Mouse (Mus musculus): ENCODE results near the gene Zhx3. TPM values are rescaled to one million over a fixed set of nuclear protein-coding genes. Genes with fewer than 3 reads are reported as not detected.
A peak's percentile ranks its signal among the peaks of the same experiment; 100 is the strongest.

Gene Zhx3
- polyA plus RNA-seq, 1 experiment, result 19.8 TPM

GRCm38 (mm10) chr2:160871310-160871709, 1.5 kb downstream of the Zhx3 start:
- peak overlapping the region; percentile 59; the same call in 1 of the 2 replicates for H3K4me3 ChIP-seq (ENCODE audit: insufficient read depth, low read length)
- 0 out of 2 replicates have a peak overlapping the region, but pooled peaks have one; percentile 59 for H3K27ac ChIP-seq (ENCODE audit: insufficient read depth, low read length)
- H3K4me1 ChIP-seq (ENCODE audit: control insufficient read depth, insufficient read depth, low read length), result no peaks in the 10 kb centered on the region; the same call in 1 of the 2 replicates
- TF ChIP-seq POLR2A (IDR thresholded peaks at IDR 0.05; ENCODE audit: extremely low read depth, insufficient read depth, low read length) (no peak), CTCF (IDR thresholded peaks at IDR 0.05; ENCODE audit: extremely low read depth, insufficient read depth, low read length) (no peak)

GRCm38 (mm10) chr2:160869446-160869845, 3.4 kb downstream of the Zhx3 start:
- no peak for TF ChIP-seq CTCF (IDR thresholded peaks at IDR 0.05; ENCODE audit: extremely low read depth, insufficient read depth, low read length)
- no peak for TF ChIP-seq POLR2A (IDR thresholded peaks at IDR 0.05; ENCODE audit: extremely low read depth, insufficient read depth, low read length)
- Histone ChIP-seq H3K4me1 (ENCODE audit: control insufficient read depth, insufficient read depth, low read length) (no peaks in the 10 kb centered on the region; the same call in 1 of the 2 replicates), H3K27ac (ENCODE audit: insufficient read depth, low read length) (no peak overlapping the region), H3K4me3 (ENCODE audit: insufficient read depth, low read length) (no peak overlapping the region)

- TF ChIP-seq CTCF (IDR thresholded peaks at IDR 0.05; ENCODE audit: extremely low read depth, insufficient read depth, low read length) (no peak), POLR2A (IDR thresholded peaks at IDR 0.05; ENCODE audit: extremely low read depth, insufficient read depth, low read length) (no peak)
- H3K27ac ChIP-seq (ENCODE audit: insufficient read depth, low read length), result no peak overlapping the region
These were observed 7.5 kb downstream of the Zhx3 start for GRCm38 (mm10) chr2:160865266-160865665.

GRCm38 (mm10) chr2:160864112-160864511, 8.7 kb downstream of the Zhx3 start:
- TF ChIP-seq POLR2A (IDR thresholded peaks at IDR 0.05; ENCODE audit: extremely low read depth, insufficient read depth, low read length), result no peak
- no peak for TF ChIP-seq CTCF (IDR thresholded peaks at IDR 0.05; ENCODE audit: extremely low read depth, insufficient read depth, low read length)
- no peaks in the 10 kb centered on the region; the same call in 1 of the 2 replicates for H3K4me1 ChIP-seq (ENCODE audit: control insufficient read depth, insufficient read depth, low read length)
- no peak overlapping the region for H3K4me3 ChIP-seq (ENCODE audit: insufficient read depth, low read length)
- H3K27ac ChIP-seq (ENCODE audit: insufficient read depth, low read length), result no peak overlapping the region

More at GRCm38 (mm10) chr2:160865266-160865665, 7.5 kb downstream of the Zhx3 start:
- Histone ChIP-seq H3K4me3 (ENCODE audit: insufficient read depth, low read length) (no peak overlapping the region), H3K4me1 (ENCODE audit: control insufficient read depth, insufficient read depth, low read length) (no peaks in the 10 kb centered on the region)

DNA sequence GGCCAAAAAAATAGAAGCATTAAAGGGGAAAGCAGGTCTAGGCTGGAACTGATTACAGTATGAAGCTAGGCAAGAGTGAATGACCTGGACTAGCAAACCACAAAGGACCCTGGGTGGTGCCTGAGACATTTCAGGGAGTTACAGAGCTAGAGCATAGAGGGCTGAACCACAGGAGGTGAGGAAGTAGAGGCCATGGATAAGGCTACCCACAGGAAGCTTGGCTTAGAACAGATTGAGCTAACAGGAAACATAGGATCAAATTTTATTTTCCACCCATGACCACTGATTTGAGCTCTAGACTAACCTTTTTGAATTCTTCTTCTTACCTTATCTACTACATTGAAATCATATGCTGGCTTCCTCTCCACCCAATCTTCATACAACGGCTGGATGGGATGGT, 12.4 kb downstream of the Zhx3 start:
- Histone ChIP-seq H3K27ac (ENCODE audit: insufficient read depth, low read length) (peak overlapping the region; percentile 31; the same call in 1 of the 2 replicates), H3K4me1 (ENCODE audit: control insufficient read depth, insufficient read depth, low read length) (no peaks in the 10 kb centered on the region; the same call in 1 of the 2 replicates), H3K4me3 (ENCODE audit: insufficient read depth, low read length) (no peak overlapping the region)
- TF ChIP-seq POLR2A (IDR thresholded peaks at IDR 0.05; ENCODE audit: extremely low read depth, insufficient read depth, low read length), result no peak
- TF ChIP-seq CTCF (IDR thresholded peaks at IDR 0.05; ENCODE audit: extremely low read depth, insufficient read depth, low read length), result no peak

DNA sequence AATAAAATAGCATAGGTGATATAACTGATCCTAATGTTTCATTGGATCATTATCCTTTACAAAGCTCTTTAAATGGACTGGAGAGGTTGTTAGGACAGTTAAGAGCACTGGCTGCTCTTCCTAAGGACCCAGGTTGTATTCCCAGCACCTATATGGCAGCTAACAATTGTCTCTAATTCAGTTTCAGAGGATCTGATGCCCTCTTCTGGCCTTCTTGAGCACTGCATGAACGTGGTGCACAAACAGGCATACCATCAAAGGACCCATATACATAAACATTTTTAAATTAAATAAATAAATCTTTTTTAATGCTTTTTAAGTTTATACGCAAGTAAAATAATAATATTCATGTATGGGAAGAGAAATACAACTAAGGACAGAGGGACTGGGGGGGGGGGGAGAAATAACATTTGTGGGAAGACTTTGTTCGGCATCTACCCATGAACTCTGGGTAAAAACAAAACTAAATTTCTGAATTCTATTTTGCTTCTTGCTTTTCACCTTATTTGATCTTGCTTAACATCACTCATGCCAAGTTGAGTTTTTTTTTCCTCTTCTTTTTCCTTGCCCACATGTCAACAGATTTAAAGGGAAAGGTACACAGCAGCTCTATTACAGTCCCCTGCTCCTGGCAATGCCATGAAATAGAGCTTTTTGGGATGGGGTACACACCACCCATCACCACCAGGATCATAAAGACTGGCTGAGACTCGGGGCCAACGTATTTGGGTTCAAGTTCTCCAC, 16.3 kb downstream of the Zhx3 start:
- H3K4me1 ChIP-seq (ENCODE audit: control insufficient read depth, insufficient read depth, low read length), result peaks cover 1% of the 10 kb centered on the region; the same call in 1 of the 2 replicates
- TF ChIP-seq POLR2A (IDR thresholded peaks at IDR 0.05; ENCODE audit: extremely low read depth, insufficient read depth, low read length), result no peak
- no peak overlapping the region for H3K4me3 ChIP-seq (ENCODE audit: insufficient read depth, low read length)
- H3K27ac ChIP-seq (ENCODE audit: insufficient read depth, low read length), result no peak overlapping the region

DNA sequence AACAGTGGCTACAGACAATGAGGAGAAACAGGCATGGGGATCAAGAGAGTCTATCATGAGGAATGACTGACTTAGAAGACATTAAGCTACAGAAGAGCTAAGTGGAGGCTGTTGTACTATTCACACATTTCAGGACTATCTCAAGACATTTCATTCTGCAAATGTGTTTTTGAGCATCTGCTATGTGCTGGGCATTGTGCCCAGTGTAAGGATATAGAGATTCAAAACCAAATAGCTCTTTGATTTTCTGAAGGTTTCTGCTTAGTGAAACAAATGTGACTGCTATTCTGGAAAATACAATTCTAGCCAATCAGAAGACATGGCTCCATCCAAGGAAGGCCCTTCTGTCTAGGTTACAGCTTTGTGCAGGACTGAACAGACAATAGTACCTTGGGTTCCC, 18.1 kb downstream of the Zhx3 start:
- Histone ChIP-seq H3K4me3 (ENCODE audit: insufficient read depth, low read length) (no peak overlapping the region), H3K27ac (ENCODE audit: insufficient read depth, low read length) (no peak overlapping the region), H3K4me1 (ENCODE audit: control insufficient read depth, insufficient read depth, low read length) (peaks cover 1% of the 10 kb centered on the region; the same call in 1 of the 2 replicates)
- TF ChIP-seq CTCF (IDR thresholded peaks at IDR 0.05; ENCODE audit: extremely low read depth, insufficient read depth, low read length) (no peak), POLR2A (IDR thresholded peaks at IDR 0.05; ENCODE audit: extremely low read depth, insufficient read depth, low read length) (no peak)

DNA sequence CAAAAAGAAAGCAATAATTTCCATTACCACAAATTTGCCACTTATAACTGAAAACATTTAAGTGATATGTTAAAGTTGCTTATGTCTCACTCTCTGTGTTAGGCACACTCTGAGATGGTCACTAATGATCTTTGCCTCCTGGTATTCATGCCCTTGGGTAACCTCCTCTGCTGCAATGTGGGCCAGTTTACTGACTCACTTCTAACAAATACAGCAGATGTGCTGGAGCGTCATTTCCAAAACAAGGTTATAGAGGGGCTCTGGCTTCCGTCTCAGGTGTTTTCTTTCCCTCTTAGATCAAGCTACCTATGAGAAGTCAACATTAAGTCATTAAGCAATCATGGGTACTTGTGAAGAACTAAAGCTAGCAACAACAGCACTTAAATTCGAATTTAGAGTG, 22.4 kb downstream of the Zhx3 start:
- TF ChIP-seq CTCF (IDR thresholded peaks at IDR 0.05; ENCODE audit: extremely low read depth, insufficient read depth, low read length) (no peak), POLR2A (IDR thresholded peaks at IDR 0.05; ENCODE audit: extremely low read depth, insufficient read depth, low read length) (no peak)
- Histone ChIP-seq H3K4me3 (ENCODE audit: insufficient read depth, low read length) (no peak overlapping the region), H3K4me1 (ENCODE audit: control insufficient read depth, insufficient read depth, low read length) (peaks cover 3% of the 10 kb centered on the region; the same call in 1 of the 2 replicates), H3K27ac (ENCODE audit: insufficient read depth, low read length) (no peak overlapping the region)

DNA sequence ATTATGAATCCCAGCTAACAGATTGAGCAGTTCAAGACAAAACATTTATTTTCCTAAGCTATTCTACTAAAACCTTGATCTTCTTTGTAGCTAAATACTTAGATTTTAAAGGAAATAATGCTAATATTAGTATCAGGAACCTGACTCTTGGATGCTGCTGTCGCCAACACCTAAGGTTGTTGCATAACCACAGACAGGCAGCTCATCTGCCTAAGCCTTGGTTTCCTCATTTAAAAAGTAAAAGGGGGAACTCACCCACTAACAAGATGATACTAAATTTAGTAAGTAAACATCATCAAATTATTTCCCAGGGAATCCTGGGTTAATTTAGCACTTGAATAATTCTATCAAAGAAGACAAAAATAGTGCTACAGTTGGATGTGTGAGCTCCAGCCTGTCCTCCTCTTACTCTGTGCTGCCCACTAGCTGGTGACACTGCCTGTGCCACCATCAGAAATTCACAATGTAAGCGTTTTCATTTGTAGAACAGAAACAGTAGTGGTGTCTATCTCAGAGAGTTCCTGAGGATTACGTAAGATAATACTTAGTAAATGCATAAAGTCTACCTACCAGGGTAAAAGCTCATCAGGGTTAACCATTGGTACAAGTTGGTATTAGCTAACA, 23.1 kb downstream of the Zhx3 start:
- TF ChIP-seq POLR2A (IDR thresholded peaks at IDR 0.05; ENCODE audit: extremely low read depth, insufficient read depth, low read length) (no peak), CTCF (IDR thresholded peaks at IDR 0.05; ENCODE audit: extremely low read depth, insufficient read depth, low read length) (peak; percentile 28; the same call in 1 of the 2 replicates)
- 0 out of 2 replicates have a peak overlapping the region, but pooled peaks have one; percentile 13 for H3K27ac ChIP-seq (ENCODE audit: insufficient read depth, low read length)
- H3K4me1 ChIP-seq (ENCODE audit: control insufficient read depth, insufficient read depth, low read length), result peaks cover 3% of the 10 kb centered on the region
- no peak overlapping the region for H3K4me3 ChIP-seq (ENCODE audit: insufficient read depth, low read length)
